Comparison of ENCODE assay signal across 7 mouse cellular contexts in the genomic region with DNA sequence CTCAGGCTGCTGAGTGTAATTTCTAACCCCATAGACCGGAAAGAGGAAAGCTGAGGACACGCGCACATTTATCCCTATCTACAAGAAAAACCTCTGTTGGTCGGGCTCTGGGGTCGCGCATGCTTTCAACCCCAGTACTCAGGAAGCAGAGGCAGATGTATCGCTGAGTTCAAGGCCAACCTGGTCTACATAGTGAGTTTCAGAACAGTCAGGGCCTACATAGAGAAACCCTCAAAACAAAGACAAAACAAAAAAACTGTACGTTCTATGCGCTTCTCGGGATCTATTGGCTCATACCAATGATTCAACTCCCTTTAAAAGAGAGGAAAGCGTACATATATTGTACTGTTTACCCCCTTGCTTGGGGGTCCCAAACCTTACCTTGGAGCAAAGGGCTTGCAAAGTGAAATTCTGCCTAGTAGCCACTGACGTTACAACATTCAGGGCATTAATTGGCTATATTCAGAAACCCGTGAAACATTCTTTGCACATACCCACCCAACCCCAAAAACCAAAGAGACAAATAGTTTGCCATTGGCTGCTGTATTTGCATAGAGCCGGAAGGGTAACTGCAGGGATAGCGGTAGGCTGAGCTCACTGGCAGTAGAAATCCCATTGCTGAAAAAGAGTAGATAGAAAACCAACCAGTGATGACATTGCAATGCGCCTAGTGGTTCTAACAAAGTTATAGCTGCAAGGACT. TPM values are rescaled to one million over a fixed set of nuclear protein-coding genes. Genes with fewer than 3 reads are reported as not detected.
DNase-seq lines count a peak whose midpoint lies in the region; ATAC-seq and TF ChIP-seq lines count a peak whose summit lies in the region.

No protein-coding gene starts in this region.

- no peaks in the 10 kb centered on the region for H3K27me3 ChIP-seq in neural tube, embryonic 11.5 days (ENCODE audit: control insufficient read depth, insufficient read depth, low read length)
- H3K27me3 ChIP-seq in limb, embryonic 14.5 days (ENCODE audit: control insufficient read depth, insufficient read depth, low read length) = no peaks in the 10 kb centered on the region
- no peaks in the 10 kb centered on the region for H3K27me3 ChIP-seq in stomach, postnatal 0 days (ENCODE audit: control insufficient read depth, insufficient read depth, low read length)

- H3K9me3 ChIP-seq in neural tube, embryonic 11.5 days (ENCODE audit: control insufficient read depth, low read length) = no peaks in the 10 kb centered on the region
- H3K9me3 ChIP-seq in limb, embryonic 14.5 days (ENCODE audit: control insufficient read depth, low read length) = no peaks in the 10 kb centered on the region
- H3K9me3 ChIP-seq in stomach, postnatal 0 days (ENCODE audit: control insufficient read depth, low read length) = no peaks in the 10 kb centered on the region

- peak overlapping the region; percentile 83; the same call in 1 of the 2 replicates for H3K27ac ChIP-seq in neural tube, embryonic 11.5 days (ENCODE audit: low read depth, low read length)
- H3K27ac ChIP-seq in embryonic fibroblast, embryonic 13.5 days (ENCODE audit: insufficient read depth, low read length) = peak overlapping the region; percentile 57
- peak overlapping the region; percentile 90 for H3K27ac ChIP-seq in limb, embryonic 14.5 days (replicated peaks; ENCODE audit: low read depth, low read length)
- H3K27ac ChIP-seq in stomach, postnatal 0 days (replicated peaks) = peak overlapping the region; percentile 67

- H3K9ac ChIP-seq in neural tube, embryonic 11.5 days (ENCODE audit: low read length) = no peak overlapping the region
- H3K9ac ChIP-seq in limb, embryonic 14.5 days (ENCODE audit: low read depth, low read length, severe bottlenecking) = peak overlapping the region; percentile 52
- H3K9ac ChIP-seq in stomach, postnatal 0 days (ENCODE audit: low read length) = 0 out of 2 replicates have a peak overlapping the region, but pooled peaks have one; percentile 9

- no peaks in the 10 kb centered on the region; the same call in 1 of the 2 replicates for H3K36me3 ChIP-seq in neural tube, embryonic 11.5 days (ENCODE audit: control insufficient read depth, insufficient read depth, low read length)
- H3K36me3 ChIP-seq in limb, embryonic 14.5 days (ENCODE audit: control insufficient read depth, insufficient read depth, low read length) = peaks cover 12% of the 10 kb centered on the region
- H3K36me3 ChIP-seq in stomach, postnatal 0 days (ENCODE audit: control insufficient read depth, insufficient read depth, low read length) = no peaks in the 10 kb centered on the region; the same call in none of the 2 replicates

- 47% methylated on average over 16 of the region's 16 CpGs for WGBS in neural tube, embryonic 11.5 days
- 42% methylated on average over 16 of the region's 16 CpGs for WGBS in limb, embryonic 14.5 days
- WGBS in stomach, postnatal 0 days = 41% methylated on average over 16 of the region's 16 CpGs

- TF ChIP-seq EP300 in stomach, postnatal 0 days (optimal IDR thresholded peaks at IDR 0.05) = no peak

- H3K4me2 ChIP-seq in neural tube, embryonic 11.5 days (ENCODE audit: low read depth) = peak overlapping the region; percentile 43
- H3K4me2 ChIP-seq in limb, embryonic 14.5 days (replicated peaks; ENCODE audit: low read depth, low read length, severe bottlenecking) = peak overlapping the region; percentile 56
- H3K4me2 ChIP-seq in stomach, postnatal 0 days (replicated peaks; ENCODE audit: low read depth) = peak overlapping the region; percentile 52

- TF ChIP-seq POLR2A in embryonic fibroblast, embryonic 13.5 days (IDR thresholded peaks at IDR 0.05; ENCODE audit: low read depth, low read length) = no peak
- no peak for TF ChIP-seq POLR2A in limb, embryonic 14.5 days (IDR thresholded peaks at IDR 0.05; ENCODE audit: borderline replicate concordance, extremely low read depth, insufficient read depth, insufficient read length)

- H3K4me3 ChIP-seq in neural tube, embryonic 11.5 days (ENCODE audit: low read depth, low read length) = peak overlapping the region; percentile 65
- no peak overlapping the region; the same call in 1 of the 2 replicates for H3K4me3 ChIP-seq in embryonic fibroblast, embryonic 13.5 days (ENCODE audit: insufficient read depth, low read length)
- H3K4me3 ChIP-seq in limb, embryonic 14.5 days (replicated peaks; ENCODE audit: low read length) = peak overlapping the region; percentile 63
- H3K4me3 ChIP-seq in stomach, postnatal 0 days (ENCODE audit: low read depth, low read length) = peak overlapping the region; percentile 72

- DNase-seq in neural tube, embryonic 11.5 days (ENCODE audit: low spot score) = peak; percentile 3
- no peak for DNase-seq in neural tube, embryonic 10.5 days (ENCODE audit: extremely low spot score, low spot score)
- no peak for DNase-seq in limb, embryonic 14.5 days (ENCODE audit: low spot score)
- DNase-seq in stomach, postnatal 0 days (ENCODE audit: low spot score) = no peak
- no peak for DNase-seq in retina, embryonic 14.5 days (ENCODE audit: low spot score)
- no peak for DNase-seq in ovary, adult 18-20 months (ENCODE audit: low spot score)

- no peak for TF ChIP-seq CTCF in embryonic fibroblast, embryonic 13.5 days (IDR thresholded peaks at IDR 0.05; ENCODE audit: borderline replicate concordance, insufficient read depth, low read length)
- no peak for TF ChIP-seq CTCF in stomach, postnatal 0 days (IDR thresholded peaks at IDR 0.05; ENCODE audit: low read depth)

- peaks cover 5% of the 10 kb centered on the region for H3K4me1 ChIP-seq in neural tube, embryonic 11.5 days (ENCODE audit: control insufficient read depth, insufficient read depth, low read length)
- H3K4me1 ChIP-seq in embryonic fibroblast, embryonic 13.5 days (ENCODE audit: control insufficient read depth, insufficient read depth, low read length) = no peaks in the 10 kb centered on the region
- H3K4me1 ChIP-seq in limb, embryonic 14.5 days (ENCODE audit: control insufficient read depth, insufficient read depth, low read length) = peaks cover 14% of the 10 kb centered on the region
- no peaks in the 10 kb centered on the region; the same call in 1 of the 2 replicates for H3K4me1 ChIP-seq in stomach, postnatal 0 days (replicated peaks; ENCODE audit: control insufficient read depth, insufficient read depth)

- no peak for ATAC-seq in neural tube, embryonic 11.5 days (ENCODE audit: insufficient read depth, low FRiP score, low TSS enrichment)
- no peak for ATAC-seq in limb, embryonic 14.5 days (ENCODE audit: low FRiP score, low read depth)
- no peak for ATAC-seq in stomach, postnatal 0 days (ENCODE audit: low FRiP score, low TSS enrichment)

RNA-seq across cellular contexts. Expression of a gene that starts 0.7 kb away (rescaled TPM):
- 67.0 and 72.6 TPM in 2 replicates for polyA plus RNA-seq in neural tube, embryonic 11.5 days (2014; fragmentation: Nextera tagmentation; extraction: Ambion mirVana)
- polyA plus RNA-seq in embryonic fibroblast, embryonic 13.5 days (2011; ENCODE audit: insufficient read length, low read depth, missing spikeins) = 39.9 and 50.0 TPM in 2 replicates
- 78.3 and 93.5 TPM in 2 replicates for polyA plus RNA-seq in limb, embryonic 14.5 days (2012; rRNA removed)
- polyA plus RNA-seq in limb, embryonic 14.5 days (2014; fragmentation: Nextera tagmentation; extraction: Ambion mirVana) = 61.5 and 70.9 TPM in 2 replicates
- 70.7 and 72.2 TPM in 2 replicates for polyA plus RNA-seq in stomach, postnatal 0 days (2015; fragmentation: Nextera tagmentation; extraction: Ambion mirVana)

RNA-seq across cellular contexts. Expression of a gene that starts 1.5 kb away (rescaled TPM):
- polyA plus RNA-seq in neural tube, embryonic 11.5 days (2014; fragmentation: Nextera tagmentation; extraction: Ambion mirVana) = not detected in 2 replicates
- not detected in 2 replicates for polyA plus RNA-seq in embryonic fibroblast, embryonic 13.5 days (2011; ENCODE audit: insufficient read length, low read depth, missing spikeins)
- polyA plus RNA-seq in limb, embryonic 14.5 days (2012; rRNA removed) = 5.2 and 9.0 TPM in 2 replicates
- 0.58 and 0.62 TPM in 2 replicates for polyA plus RNA-seq in limb, embryonic 14.5 days (2014; fragmentation: Nextera tagmentation; extraction: Ambion mirVana)
- not detected in 2 replicates for polyA plus RNA-seq in stomach, postnatal 0 days (2015; fragmentation: Nextera tagmentation; extraction: Ambion mirVana)

RNA-seq across cellular contexts. Expression of a gene that starts 1.6 kb away (rescaled TPM):
- 0.60 and 1.3 TPM in 2 replicates for polyA plus RNA-seq in neural tube, embryonic 11.5 days (2014; fragmentation: Nextera tagmentation; extraction: Ambion mirVana)
- polyA plus RNA-seq in embryonic fibroblast, embryonic 13.5 days (2011; ENCODE audit: insufficient read length, low read depth, missing spikeins) = not detected in 2 replicates
- 193 and 236 TPM in 2 replicates for polyA plus RNA-seq in limb, embryonic 14.5 days (2012; rRNA removed)
- 147 and 156 TPM in 2 replicates for polyA plus RNA-seq in limb, embryonic 14.5 days (2014; fragmentation: Nextera tagmentation; extraction: Ambion mirVana)
- 7.3 and 8.7 TPM in 2 replicates for polyA plus RNA-seq in stomach, postnatal 0 days (2015; fragmentation: Nextera tagmentation; extraction: Ambion mirVana)

RNA-seq across cellular contexts. Expression of a gene that starts 12.8 kb away (rescaled TPM):
- 51.0 and 54.6 TPM in 2 replicates for polyA plus RNA-seq in neural tube, embryonic 11.5 days (2014; fragmentation: Nextera tagmentation; extraction: Ambion mirVana)
- polyA plus RNA-seq in embryonic fibroblast, embryonic 13.5 days (2011; ENCODE audit: insufficient read length, low read depth, missing spikeins) = 26.8 and 30.5 TPM in 2 replicates
- polyA plus RNA-seq in limb, embryonic 14.5 days (2012; rRNA removed) = 88.3 and 96.4 TPM in 2 replicates
- polyA plus RNA-seq in limb, embryonic 14.5 days (2014; fragmentation: Nextera tagmentation; extraction: Ambion mirVana) = 41.9 and 49.2 TPM in 2 replicates
- polyA plus RNA-seq in stomach, postnatal 0 days (2015; fragmentation: Nextera tagmentation; extraction: Ambion mirVana) = 51.0 and 53.4 TPM in 2 replicates

RNA-seq across cellular contexts. Expression of a gene that starts 16.2 kb away (rescaled TPM):
- polyA plus RNA-seq in neural tube, embryonic 11.5 days (2014; fragmentation: Nextera tagmentation; extraction: Ambion mirVana) = 3.8 and 4.4 TPM in 2 replicates
- 7.3 and 7.7 TPM in 2 replicates for polyA plus RNA-seq in embryonic fibroblast, embryonic 13.5 days (2011; ENCODE audit: insufficient read length, low read depth, missing spikeins)
- polyA plus RNA-seq in limb, embryonic 14.5 days (2012; rRNA removed) = 12.9 and 14.7 TPM in 2 replicates
- 3.6 TPM in 2 replicates for polyA plus RNA-seq in limb, embryonic 14.5 days (2014; fragmentation: Nextera tagmentation; extraction: Ambion mirVana)
- polyA plus RNA-seq in stomach, postnatal 0 days (2015; fragmentation: Nextera tagmentation; extraction: Ambion mirVana) = 1.7 and 1.8 TPM in 2 replicates

Comparison
In these comparisons a context has a peak if more than half of its experiments do, and no peak if none do; other contexts are left out.
1. RNA of a gene that starts 1.6 kb away (polyA plus RNA-seq): 147 to 236 TPM in limb, embryonic 14.5 days; 7.3 to 8.7 TPM in stomach, postnatal 0 days, 0.60 to 1.3 TPM in neural tube, embryonic 11.5 days and not detected in embryonic fibroblast, embryonic 13.5 days; every median in the first group is over 10 times any median in the second.
2. Peak in every context shown above with its lines, with median percentiles within 50 percentile points of each other: H3K27ac ChIP-seq and H3K4me2 ChIP-seq.